ENCODE assay signal across 8 mouse cellular contexts in genomic region chr10:7590234-7590689, GRCm38 (mm10). TPM values are rescaled to one million over a fixed set of nuclear protein-coding genes. Genes with fewer than 3 reads are reported as not detected.
DNase-seq lines count a peak whose midpoint lies in the region; ATAC-seq and TF ChIP-seq lines count a peak whose summit lies in the region.

No protein-coding gene starts in this region.

- H3K4me2 ChIP-seq in lung, embryonic 15.5 days, result peak overlapping the region; percentile 97
- peak overlapping the region; percentile 92 for H3K4me2 ChIP-seq in forebrain, postnatal 0 days (ENCODE audit: low read depth)
- H3K4me2 ChIP-seq in liver, postnatal 0 days (ENCODE audit: low read depth, low read length), result peak overlapping the region; percentile 99

- TF ChIP-seq POLR2A in cerebellum, adult 2 months (IDR thresholded peaks at IDR 0.05; ENCODE audit: borderline replicate concordance, insufficient read depth, low read length), result no peak

- no peak for DNase-seq in cerebellum, adult 2 months
- DNase-seq in cerebellum, adult 8-10 months, result no peak
- no peak for DNase-seq in lung, postnatal 4 days
- DNase-seq in forebrain, postnatal 0 days, result no peak
- DNase-seq in liver, postnatal 0 days, result no peak
- DNase-seq in ovary, postnatal 10 days (ENCODE audit: low spot score), result no peak
- no peak for DNase-seq in ovary, adult 18-20 months (ENCODE audit: low spot score)

- under 1% methylated on average over 54 of the region's 54 CpGs for WGBS in cerebellum, adult 2 months
- WGBS in lung, embryonic 15.5 days, result under 1% methylated on average over 54 of the region's 54 CpGs
- 1% methylated on average over 53 of the region's 54 CpGs for WGBS in forebrain, postnatal 0 days
- 2% methylated on average over 38 of the region's 54 CpGs for WGBS in liver, postnatal 0 days (ENCODE audit: insufficient replicate concordance)

- H3K27me3 ChIP-seq in cerebellum, adult 2 months (ENCODE audit: control insufficient read depth, insufficient read depth, low read length), result no peaks in the 10 kb centered on the region
- peaks cover 10% of the 10 kb centered on the region for H3K27me3 ChIP-seq in lung, embryonic 15.5 days
- H3K27me3 ChIP-seq in forebrain, postnatal 0 days (ENCODE audit: insufficient read depth, low read length), result no peaks in the 10 kb centered on the region
- H3K27me3 ChIP-seq in liver, postnatal 0 days (ENCODE audit: insufficient read depth, low read length), result peaks cover 22% of the 10 kb centered on the region

- H3K27ac ChIP-seq in cerebellum, adult 2 months (ENCODE audit: insufficient read depth, low read length), result peak overlapping the region; percentile 60
- H3K27ac ChIP-seq in lung, embryonic 15.5 days, result no peak overlapping the region
- peak overlapping the region; percentile 82 for H3K27ac ChIP-seq in forebrain, postnatal 0 days (ENCODE audit: low read depth, low read length)
- H3K27ac ChIP-seq in liver, postnatal 0 days (ENCODE audit: low read depth), result no peak overlapping the region

- H3K9ac ChIP-seq in lung, embryonic 15.5 days, result peak overlapping the region; percentile 14; the same call in 1 of the 2 replicates
- H3K9ac ChIP-seq in forebrain, postnatal 0 days, result peak overlapping the region; percentile 81
- H3K9ac ChIP-seq in liver, postnatal 0 days (replicated peaks), result peak overlapping the region; percentile 21

- peak; percentile 17 for ATAC-seq in lung, embryonic 15.5 days (ENCODE audit: borderline replicate concordance, extremely low read depth, low FRiP score, low TSS enrichment)
- ATAC-seq in forebrain, postnatal 0 days, result no peak; the same call in 1 of the 2 replicates
- no peak for ATAC-seq in liver, postnatal 0 days

- peak overlapping the region; percentile 96 for H3K4me3 ChIP-seq in cerebellum, adult 2 months (replicated peaks; ENCODE audit: insufficient read depth, low read depth, low read length)
- peak overlapping the region; percentile 62 for H3K4me3 ChIP-seq in lung, embryonic 15.5 days
- H3K4me3 ChIP-seq in forebrain, postnatal 0 days (ENCODE audit: low read depth, low read length), result peak overlapping the region; percentile 75
- H3K4me3 ChIP-seq in liver, postnatal 0 days (ENCODE audit: low read depth, low read length), result peak overlapping the region; percentile 67

- H3K36me3 ChIP-seq in lung, embryonic 15.5 days, result no peaks in the 10 kb centered on the region
- H3K36me3 ChIP-seq in forebrain, postnatal 0 days (ENCODE audit: insufficient read depth), result no peaks in the 10 kb centered on the region
- H3K36me3 ChIP-seq in liver, postnatal 0 days (replicated peaks; ENCODE audit: insufficient read depth, low read length), result no peaks in the 10 kb centered on the region

- no peaks in the 10 kb centered on the region for H3K9me3 ChIP-seq in lung, embryonic 15.5 days
- no peaks in the 10 kb centered on the region for H3K9me3 ChIP-seq in forebrain, postnatal 0 days (ENCODE audit: low read length)
- no peaks in the 10 kb centered on the region for H3K9me3 ChIP-seq in liver, postnatal 0 days (ENCODE audit: low read length)

- TF ChIP-seq EP300 in liver, postnatal 0 days (IDR thresholded peaks at IDR 0.05; ENCODE audit: low read depth), result no peak

- TF ChIP-seq CTCF in cerebellum, adult 2 months (IDR thresholded peaks at IDR 0.05; ENCODE audit: borderline replicate concordance, insufficient read depth, low read depth, low read length), result no peak
- no peak for TF ChIP-seq CTCF in forebrain, postnatal 0 days (IDR thresholded peaks at IDR 0.05; ENCODE audit: low read depth)
- no peak for TF ChIP-seq CTCF in liver, postnatal 0 days (IDR thresholded peaks at IDR 0.05; ENCODE audit: low read depth)

- H3K4me1 ChIP-seq in cerebellum, adult 2 months (ENCODE audit: control insufficient read depth, insufficient read depth, low read length), result no peaks in the 10 kb centered on the region
- peaks cover 7% of the 10 kb centered on the region for H3K4me1 ChIP-seq in lung, embryonic 15.5 days
- H3K4me1 ChIP-seq in forebrain, postnatal 0 days (ENCODE audit: insufficient read depth), result peaks cover 18% of the 10 kb centered on the region
- peaks cover 8% of the 10 kb centered on the region for H3K4me1 ChIP-seq in liver, postnatal 0 days (ENCODE audit: insufficient read depth)

RNA-seq across cellular contexts. Expression of gene Lrp11, which starts 0.7 kb away (rescaled TPM):
- 137 and 141 TPM in 2 replicates for polyA plus RNA-seq in cerebellum, adult 2 months (2012; rRNA removed)
- 4.7 and 5.1 TPM in 2 replicates for polyA plus RNA-seq in lung, embryonic 15.5 days (2015; fragmentation: Nextera tagmentation; extraction: Ambion mirVana)
- 113 and 115 TPM in 2 replicates for total RNA-seq in forebrain, postnatal 0 days (2014; rRNA removed)
- 54.4 and 57.8 TPM in 2 replicates for polyA plus RNA-seq in forebrain, postnatal 0 days (2015; fragmentation: Nextera tagmentation; extraction: Ambion mirVana)
- polyA plus RNA-seq in liver, postnatal 0 days (2015; fragmentation: Nextera tagmentation; extraction: Ambion mirVana), result 0.26 and 0.28 TPM in 2 replicates

Comparison
In these comparisons a context has a peak if more than half of its experiments do, and no peak if none do; other contexts are left out.
1. H3K27ac ChIP-seq: peak in cerebellum, adult 2 months (single experiment) and forebrain, postnatal 0 days (single experiment); none in lung, embryonic 15.5 days (single experiment) and liver, postnatal 0 days (single experiment).
2. H3K9ac ChIP-seq: peak in every context shown above with its lines; median percentile 81 in forebrain, postnatal 0 days; 21 in liver, postnatal 0 days; 14 in lung, embryonic 15.5 days.
3. Peak in every context shown above with its lines, with median percentiles within 50 percentile points of each other: H3K4me3 ChIP-seq and H3K4me2 ChIP-seq.